Mouse (Mus musculus) kidney, adult 2 months (tissue): ENCODE measurements at regions not wholly inside any gene's neighbourhood (a gene's known extent, or its start where the extent isn't known, plus 50 kb on each side); places are given as distances from the start of the nearest gene placed in this dataset.

Experiments used
- CTCF ChIP-seq: fragments of 200-500 bp; conservative IDR thresholded peaks from 2 replicates; pipeline ENCODE4 v1.5.1; 2011; ENCODE audit warnings: low read depth, mild to moderate bottlenecking, control low read depth, low read length, moderate library complexity, mixed read lengths; ENCODE audit not compliant: insufficient read depth, insufficient read length
- POLR2A ChIP-seq: fragments of 200-500 bp; IDR thresholded peaks from one replicate; pipeline ENCODE4 v1.6.1; 2011; ENCODE audit warnings: low read depth, low read length, control low read depth

DNA sequence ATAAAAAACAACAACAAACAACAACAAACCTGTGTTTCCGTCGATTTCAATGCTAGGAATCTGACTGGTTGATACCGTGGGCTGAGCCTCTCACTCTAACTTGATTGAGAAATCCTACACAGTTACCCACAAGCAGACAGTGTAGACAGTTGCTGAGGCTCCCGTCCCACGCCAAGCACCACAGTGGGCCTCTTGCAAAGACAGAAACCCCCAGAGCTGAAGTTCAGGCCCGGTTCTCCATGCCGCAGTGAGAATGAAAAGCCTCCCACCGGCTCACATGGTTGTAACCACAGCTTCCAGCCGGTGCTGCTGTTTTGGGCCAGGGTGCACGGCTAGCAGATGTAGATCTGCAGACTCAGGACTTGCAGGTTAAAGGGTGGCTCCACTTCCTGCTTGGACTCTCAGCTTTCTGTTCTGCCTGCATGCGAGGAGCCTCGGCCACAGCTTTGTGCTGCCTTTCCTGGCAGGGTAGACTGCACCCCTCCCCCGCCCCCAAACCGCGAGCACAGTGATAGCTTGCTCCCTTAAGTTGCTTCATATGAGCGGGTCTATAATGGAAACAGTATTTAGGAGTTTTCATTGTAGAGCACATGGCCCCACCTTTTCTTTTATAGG lies 133.6 kb upstream of the Zfp64 start:
- TF ChIP-seq CTCF (no peak), POLR2A (no peak)
